Mouse (Mus musculus) MEL (cell line): Measurements from ENCODE around the gene Ehd3. TPM values are rescaled to one million over a fixed set of nuclear protein-coding genes. Genes with fewer than 3 reads are reported as not detected.

Experiments
- DNase-seq: peaks from one replicate; pipeline ENCODE4 v3.0.0; 2011; ENCODE audit warnings: low read depth, low spot score
- H3K27ac ChIP-seq: 2 replicates; pipeline ENCODE4 v1.5.1; 2012; ENCODE audit warnings: low read depth, mild to moderate bottlenecking, control low read depth, low read length, moderate library complexity; ENCODE audit not compliant: control insufficient read depth
- H3K27me3 ChIP-seq, 2 experiments: fragments of 150-350 bp in 1 of 2; sonication (generic) in 1 of 2; 2 replicates each; pipeline ENCODE4 v1.6.1; 2012; ENCODE audit warnings: low read length in 2 of 2, mild to moderate bottlenecking in 2 of 2, improper control_type of control experiment in 1 of 2, moderate library complexity in 1 of 2; ENCODE audit not compliant: insufficient read depth in 2 of 2, control insufficient read depth in 1 of 2
- H3K36me3 ChIP-seq, 2 experiments: 2 replicates each; pipeline ENCODE4 v1.6.1; 2012 to 2014; ENCODE audit warnings: low read length in 2 of 2, improper control_type of control experiment in 1 of 2, inconsistent platforms in 1 of 2, mild to moderate bottlenecking in 1 of 2; ENCODE audit not compliant: insufficient read depth in 2 of 2, control insufficient read depth in 1 of 2
- H3K4me1 ChIP-seq, 2 experiments: fragments of 150-350 bp in 1 of 2; sonication (generic) in 1 of 2; 2 replicates each; pipeline ENCODE4 v1.6.1; 2012; ENCODE audit warnings: low read length in 2 of 2, improper control_type of control experiment in 1 of 2, mild to moderate bottlenecking in 1 of 2; ENCODE audit not compliant: insufficient read depth in 2 of 2, control insufficient read depth in 1 of 2
- H3K4me3 ChIP-seq, 2 experiments: fragments of 150-350 bp in 1 of 2; sonication (generic) in 1 of 2; 2 replicates each; pipeline ENCODE4 v1.5.1; 2012; ENCODE audit warnings: low read depth in 2 of 2, low read length in 2 of 2, mild to moderate bottlenecking in 2 of 2, moderate library complexity in 2 of 2, control low read depth in 1 of 2, improper control_type of control experiment in 1 of 2; ENCODE audit not compliant: control insufficient read depth in 1 of 2, insufficient read depth in 1 of 2
- H3K79me2 ChIP-seq: 2 replicates; pipeline ENCODE4 v1.6.1; 2012; ENCODE audit warnings: mild to moderate bottlenecking, low read length, moderate library complexity; ENCODE audit not compliant: control insufficient read depth, poor library complexity, insufficient read depth
- H3K9ac ChIP-seq: 2 replicates; pipeline ENCODE4 v1.6.1; 2012; ENCODE audit warnings: low read depth, mild to moderate bottlenecking, control low read depth, low read length, moderate library complexity; ENCODE audit not compliant: control insufficient read depth, poor library complexity, severe bottlenecking
- H3K9me3 ChIP-seq: fragments of 150-350 bp; sonication (generic); replicated peaks from 2 replicates; pipeline ENCODE4 v1.6.1; 2012; ENCODE audit warnings: mild to moderate bottlenecking, low read length, improper control_type of control experiment, moderate library complexity; ENCODE audit not compliant: insufficient read depth
- CHD2 ChIP-seq: IDR thresholded peaks from 2 replicates; pipeline ENCODE4 v1.6.1; 2011; ENCODE audit warnings: low read length, improper control_type of control experiment
- CTCF ChIP-seq, 3 experiments: IDR thresholded peaks in 2 of 3; conservative IDR thresholded peaks in 1 of 3; 2 replicates each; pipeline ENCODE4 v1.5.1; 2011 to 2012; ENCODE audit warnings: low read length in 3 of 3, low read depth in 2 of 3, mild to moderate bottlenecking in 2 of 3, improper control_type of control experiment in 1 of 3, inconsistent platforms in 1 of 3, mixed read lengths in 1 of 3, moderate library complexity in 1 of 3; ENCODE audit not compliant: control insufficient read depth in 1 of 3, insufficient read depth in 1 of 3, poor library complexity in 1 of 3, severe bottlenecking in 1 of 3
- ELF1 ChIP-seq: IDR thresholded peaks from 2 replicates; pipeline ENCODE4 v1.6.1; 2014; ENCODE audit warnings: low read depth, mild to moderate bottlenecking, inconsistent platforms, low read length, improper control_type of control experiment, moderate library complexity
- HCFC1 ChIP-seq: IDR thresholded peaks from 2 replicates; pipeline ENCODE4 v1.6.1; 2012; ENCODE audit warnings: low read depth, mild to moderate bottlenecking, inconsistent platforms, low read length, improper control_type of control experiment, moderate library complexity
- KAT2A ChIP-seq: conservative IDR thresholded peaks from 2 replicates; pipeline ENCODE4 v1.6.1; 2012; ENCODE audit warnings: low read depth, low read length, improper control_type of control experiment, inconsistent platforms
- MAFK ChIP-seq: IDR thresholded peaks from 2 replicates; pipeline ENCODE4 v1.6.1; 2011; ENCODE audit warnings: low read depth, mild to moderate bottlenecking, low read length, improper control_type of control experiment, borderline replicate concordance
- MXI1 ChIP-seq: IDR thresholded peaks from 2 replicates; pipeline ENCODE4 v1.6.1; 2011; ENCODE audit warnings: mild to moderate bottlenecking, low read depth, low read length, improper control_type of control experiment
- MYB ChIP-seq: IDR thresholded peaks from 2 replicates; pipeline ENCODE4 v1.6.1; 2011; ENCODE audit warnings: mild to moderate bottlenecking, low read depth, low read length, improper control_type of control experiment
- MYC ChIP-seq: IDR thresholded peaks from 2 replicates; pipeline ENCODE4 v1.6.1; 2011; ENCODE audit warnings: low read depth, mild to moderate bottlenecking, low read length, improper control_type of control experiment, moderate library complexity
- NELFE ChIP-seq: IDR thresholded peaks from 2 replicates; pipeline ENCODE4 v1.6.1; 2011; ENCODE audit warnings: low read depth, low read length, improper control_type of control experiment
- NRF1 ChIP-seq: IDR thresholded peaks from 2 replicates; pipeline ENCODE4 v1.6.1; 2014; ENCODE audit warnings: low read depth, mild to moderate bottlenecking, inconsistent platforms, low read length, improper control_type of control experiment, moderate library complexity; ENCODE audit not compliant: poor library complexity, insufficient read depth, severe bottlenecking
- POLR2A ChIP-seq, 2 experiments: IDR thresholded peaks; 2 replicates each; pipeline ENCODE4 v1.6.1; 2011 to 2012; ENCODE audit warnings: low read length in 2 of 2, mild to moderate bottlenecking in 2 of 2, control low read depth in 1 of 2, improper control_type of control experiment in 1 of 2, low read depth in 1 of 2, moderate library complexity in 1 of 2; ENCODE audit not compliant: control insufficient read depth in 1 of 2, insufficient read depth in 1 of 2, poor library complexity in 1 of 2
- POLR2AphosphoS2 ChIP-seq: IDR thresholded peaks from 2 replicates; pipeline ENCODE4 v1.6.1; 2011; ENCODE audit warnings: low read length, improper control_type of control experiment
- POLR2AphosphoS5 ChIP-seq: IDR thresholded peaks from 2 replicates; pipeline ENCODE4 v1.6.1; 2012; ENCODE audit warnings: low read depth, borderline replicate concordance, mild to moderate bottlenecking, inconsistent platforms, low read length, moderate library complexity, mixed read lengths
- RAD21 ChIP-seq: IDR thresholded peaks from 2 replicates; pipeline ENCODE4 v1.6.1; 2011; ENCODE audit warnings: mild to moderate bottlenecking, low read depth, low read length, improper control_type of control experiment
- SMC3 ChIP-seq: IDR thresholded peaks from 2 replicates; pipeline ENCODE4 v1.6.1; 2011; ENCODE audit warnings: low read depth, low read length, improper control_type of control experiment
- TBP ChIP-seq: IDR thresholded peaks from 2 replicates; pipeline ENCODE4 v1.8.0; 2011; ENCODE audit warnings: low read depth, low read length, improper control_type of control experiment
- TCF12 ChIP-seq: IDR thresholded peaks from 2 replicates; pipeline ENCODE4 v1.6.1; 2014; ENCODE audit warnings: low read depth, mild to moderate bottlenecking, inconsistent platforms, low read length, improper control_type of control experiment, moderate library complexity
- USF1 ChIP-seq: IDR thresholded peaks from 2 replicates; pipeline ENCODE4 v1.6.1; 2014; ENCODE audit warnings: low read depth, mild to moderate bottlenecking, inconsistent platforms, low read length, improper control_type of control experiment, moderate library complexity
- USF2 ChIP-seq, 2 experiments: IDR thresholded peaks; 2 replicates each; pipeline ENCODE4 v1.6.1; 2011 to 2012; ENCODE audit warnings: improper control_type of control experiment in 2 of 2, low read length in 2 of 2, borderline replicate concordance in 1 of 2, inconsistent platforms in 1 of 2, low read depth in 1 of 2, mild to moderate bottlenecking in 1 of 2; ENCODE audit not compliant: insufficient read depth in 1 of 2
- ZC3H11A ChIP-seq: IDR thresholded peaks from 2 replicates; pipeline ENCODE4 v1.6.1; 2012; ENCODE audit warnings: low read depth, mild to moderate bottlenecking, inconsistent platforms, low read length, improper control_type of control experiment
- ZKSCAN1 ChIP-seq: IDR thresholded peaks from 2 replicates; pipeline ENCODE4 v1.6.1; 2012; ENCODE audit warnings: low read depth, mild to moderate bottlenecking, inconsistent platforms, low read length, improper control_type of control experiment, moderate library complexity
- polyA plus RNA-seq, 2 experiments: library from polyadenylated mRNA; stranded (reverse) in 1 of 2; unstranded in 1 of 2; fragments of >175 nt in 1 of 2; fragments of >200 nt in 1 of 2; gene quantifications; 2 replicates each; pipeline versions ENCODE4 v1.2.1 to v1.2.4; 2012; ENCODE audit warnings: low replicate concordance in 2 of 2, low read depth in 1 of 2; ENCODE audit not compliant: insufficient read length in 2 of 2, insufficient read depth in 1 of 2, missing spikeins in 1 of 2
- total RNA-seq: library from RNA; depleted of rRNA; stranded (reverse); fragments of 300-350 nt; gene quantifications from 2 replicates; pipeline ENCODE4 v1.2.3, GENCODE M21; 2012

Gene Ehd3
- total and polyA plus RNA-seq, 3 experiments, result 38.7 to 62.9 TPM; not detected in 1

GRCm38 (mm10) chr17:73827446-73827845, 23.5 kb downstream of the Ehd3 start:
- no peak overlapping the region for H3K4me3 ChIP-seq
- H3K9me3 ChIP-seq, result no peaks in the 10 kb centered on the region
- no peak for TF ChIP-seq NELFE
- TF ChIP-seq MXI1, result no peak
- TF ChIP-seq MYB, result no peak
- no peak for TF ChIP-seq TBP
- no peak for TF ChIP-seq RAD21
- no peak for TF ChIP-seq POLR2A (IDR thresholded peaks at IDR 0.05; ENCODE audit: control insufficient read depth in 1 of 2, insufficient read depth in 1 of 2, low read depth in 1 of 2, low read length in 2 of 2, poor library complexity in 1 of 2)
- no peak for TF ChIP-seq NRF1
- TF ChIP-seq SMC3, result no peak
- TF ChIP-seq CTCF (IDR thresholded peaks at IDR 0.05 in 2 of 3, conservative IDR thresholded peaks at IDR 0.05 in 1 of 3; ENCODE audit: control insufficient read depth in 1 of 3, insufficient read depth in 1 of 3, low read depth in 2 of 3, low read length in 3 of 3, poor library complexity in 1 of 3, severe bottlenecking in 1 of 3), result no peak
- TF ChIP-seq MYC, result no peak
- no peak for TF ChIP-seq POLR2AphosphoS5
- no peak for TF ChIP-seq POLR2AphosphoS2
- no peak for TF ChIP-seq KAT2A
- TF ChIP-seq HCFC1, result no peak
- TF ChIP-seq CHD2, result no peak
- TF ChIP-seq ELF1, result no peak
- TF ChIP-seq ZKSCAN1, result no peak
- no peak for TF ChIP-seq ZC3H11A
- H3K9ac ChIP-seq, result no peak overlapping the region
- no peaks in the 10 kb centered on the region for H3K27me3 ChIP-seq
- H3K4me1 ChIP-seq, result peaks cover 0 to 3% of the 10 kb centered on the region in 2 experiments; a peak in 1 of 4 replicates
- peaks cover 2% of the 10 kb centered on the region in 2 experiments; a peak in 3 of 4 replicates for H3K36me3 ChIP-seq
- no peaks in the 10 kb centered on the region; the same call in 1 of the 2 replicates for H3K79me2 ChIP-seq
- no peak overlapping the region for H3K27ac ChIP-seq
- no peak for DNase-seq

DNA sequence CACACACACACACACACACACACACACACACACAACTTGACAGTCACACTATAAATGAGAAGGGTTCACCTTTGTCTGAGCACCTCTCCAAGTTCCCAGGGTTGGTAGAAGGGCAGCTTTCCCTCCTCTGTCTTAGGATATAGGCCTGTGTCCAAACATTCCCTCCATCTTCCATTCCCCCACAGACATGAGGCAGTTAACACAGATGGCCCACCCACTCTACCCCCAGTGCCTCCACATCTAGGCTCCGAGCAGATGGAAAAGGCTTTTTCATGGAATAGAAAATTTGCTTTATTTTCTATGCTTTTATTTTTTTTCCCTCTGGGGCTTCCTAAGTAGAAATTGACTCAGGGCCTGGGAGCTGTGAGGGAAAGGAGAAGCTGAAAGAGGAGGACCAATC, 26.6 kb downstream of the Ehd3 start:
- no peak for DNase-seq
- Histone ChIP-seq H3K4me1 (peaks cover 4 to 16% of the 10 kb centered on the region in 2 experiments), H3K36me3 (peaks cover 2 to 15% of the 10 kb centered on the region in 2 experiments), H3K4me3 (no peak overlapping the region), H3K9me3 (no peaks in the 10 kb centered on the region), H3K9ac (no peak overlapping the region), H3K27me3 (no peaks in the 10 kb centered on the region), H3K79me2 (no peaks in the 10 kb centered on the region), H3K27ac (no peak overlapping the region)
- TF ChIP-seq TCF12, result no peak
- no peak for TF ChIP-seq USF1
- TF ChIP-seq POLR2AphosphoS5, result no peak
- TF ChIP-seq KAT2A, result no peak
- no peak for TF ChIP-seq NRF1
- TF ChIP-seq TBP, result no peak
- TF ChIP-seq MAFK, result no peak
- no peak for TF ChIP-seq USF2 (IDR thresholded peaks at IDR 0.05; ENCODE audit: borderline replicate concordance in 1 of 2, insufficient read depth in 1 of 2, low read depth in 1 of 2, low read length in 2 of 2)
- no peak for TF ChIP-seq CTCF (IDR thresholded peaks at IDR 0.05 in 2 of 3, conservative IDR thresholded peaks at IDR 0.05 in 1 of 3; ENCODE audit: control insufficient read depth in 1 of 3, insufficient read depth in 1 of 3, low read depth in 2 of 3, low read length in 3 of 3, poor library complexity in 1 of 3, severe bottlenecking in 1 of 3)
